Mouse (Mus musculus) left cerebral cortex, postnatal 36 days (tissue): ENCODE measurements at regions not wholly inside any gene's neighbourhood (a gene's known extent, or its start where the extent isn't known, plus 50 kb on each side); places are given as distances from the start of the nearest gene placed in this dataset.

Source experiments
- DNase-seq, 2 experiments: peaks; one replicate each; pipeline ENCODE4 v3.0.0; 2021 to 2022; ENCODE audit warnings: low spot score in 2 of 2, mixed read lengths in 1 of 2
- intact Hi-C: fragments of 180-260 bp; cut with DNase I; formaldehyde crosslinking; loops from one replicate; pipeline ENCODE4 v1.15.1; 2025

DNA sequence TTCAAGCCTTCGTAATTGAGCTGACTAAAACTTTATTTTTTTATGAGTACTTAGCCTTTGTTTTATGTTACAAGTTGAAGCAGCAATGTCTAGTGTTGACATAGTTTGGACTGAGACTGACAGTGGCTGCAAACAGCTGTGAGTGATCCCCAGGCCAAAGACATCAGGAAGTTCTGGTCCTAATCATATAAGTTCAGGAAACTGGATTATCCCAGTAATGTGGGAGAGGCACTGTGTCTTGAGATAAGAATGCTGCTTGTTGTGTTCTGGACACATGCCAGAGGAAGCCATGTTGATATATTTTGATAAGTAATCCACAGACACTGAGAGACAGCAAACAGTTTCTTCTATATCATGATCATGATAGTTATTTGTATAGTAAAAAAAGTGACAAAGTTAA is 153.4 kb downstream of the Lrriq3 start:
- intact Hi-C loops: loop anchor here (10.0 kb wide), 1 partner anchor 1528 kb away; no protein-coding TSS in a partner anchor
- DNase-seq: no peak

GRCm38 (mm10) chr3:155247124-155247523 is 153.9 kb downstream of the Lrriq3 start:
- no peak for DNase-seq
- intact Hi-C loops: loop anchor here (10.0 kb wide), 1 partner anchor 1528 kb away; no protein-coding TSS in a partner anchor

GRCm38 (mm10) chr3:155247929-155248328 is 154.7 kb downstream of the Lrriq3 start:
- no peak for DNase-seq
- intact Hi-C loops: loop anchor here (10.0 kb wide), 1 partner anchor 1527 kb away; no protein-coding TSS in a partner anchor

GRCm38 (mm10) chr3:155250904-155251303 is 157.7 kb downstream of the Lrriq3 start:
- DNase-seq: no peak
- intact Hi-C loops: no loop called here

- no peak for DNase-seq
- intact Hi-C loops: no loop called here
Measured at GRCm38 (mm10) chr3:155298206-155298605, 205.0 kb downstream of the Lrriq3 start.

DNA sequence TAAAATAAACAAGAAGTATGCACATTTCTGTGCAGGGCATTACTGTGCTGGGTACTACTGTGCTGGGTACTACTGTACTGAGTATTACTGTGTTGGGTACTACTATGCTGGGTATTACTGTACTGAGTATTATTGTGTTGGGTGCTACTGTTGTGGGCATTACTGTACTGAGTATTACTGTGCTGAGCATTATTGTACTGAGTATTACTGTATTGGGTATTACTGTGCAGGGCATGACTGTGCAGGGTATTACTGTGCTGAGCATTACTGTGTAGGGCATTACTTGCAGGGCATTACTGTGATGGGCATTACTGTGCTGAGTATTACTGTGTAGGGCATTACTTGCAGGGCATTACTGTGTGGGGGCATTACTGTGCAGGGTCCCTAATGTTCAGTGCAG is 205.5 kb downstream of the Lrriq3 start:
- no peak for DNase-seq
- intact Hi-C loops: no loop called here

GRCm38 (mm10) chr3:155322322-155322721 is 229.1 kb downstream of the Lrriq3 start:
- no peak for DNase-seq
- intact Hi-C loops: no loop called here

GRCm38 (mm10) chr3:155329701-155330100 is 236.5 kb downstream of the Lrriq3 start:
- intact Hi-C loops: no loop called here
- no peak for DNase-seq

GRCm38 (mm10) chr3:155349185-155349584 is 256.0 kb downstream of the Lrriq3 start:
- no peak for DNase-seq
- intact Hi-C loops: no loop called here

DNA sequence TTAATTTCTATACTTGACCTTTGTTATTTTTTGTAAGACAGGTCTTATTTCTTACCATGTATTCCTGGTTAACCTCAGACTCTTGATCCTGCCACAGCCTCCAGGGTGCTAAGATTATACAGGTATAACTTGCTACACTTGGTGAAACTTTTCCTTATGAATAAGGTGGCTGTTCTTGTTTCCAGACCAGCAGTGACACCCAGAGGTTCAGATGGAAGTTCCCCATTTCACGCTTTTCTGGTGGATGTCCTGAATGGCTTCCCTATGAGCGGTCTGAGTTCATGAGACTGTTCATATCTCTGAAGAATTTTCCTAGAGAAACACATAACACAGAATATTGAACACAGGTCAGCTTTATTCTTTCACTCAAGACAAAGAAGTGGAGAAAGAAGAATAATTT is 258.4 kb downstream of the Lrriq3 start:
- DNase-seq: no peak
- intact Hi-C loops: loop anchor here (10.0 kb wide), 1 partner anchor 697 kb away; no protein-coding TSS in a partner anchor

DNA sequence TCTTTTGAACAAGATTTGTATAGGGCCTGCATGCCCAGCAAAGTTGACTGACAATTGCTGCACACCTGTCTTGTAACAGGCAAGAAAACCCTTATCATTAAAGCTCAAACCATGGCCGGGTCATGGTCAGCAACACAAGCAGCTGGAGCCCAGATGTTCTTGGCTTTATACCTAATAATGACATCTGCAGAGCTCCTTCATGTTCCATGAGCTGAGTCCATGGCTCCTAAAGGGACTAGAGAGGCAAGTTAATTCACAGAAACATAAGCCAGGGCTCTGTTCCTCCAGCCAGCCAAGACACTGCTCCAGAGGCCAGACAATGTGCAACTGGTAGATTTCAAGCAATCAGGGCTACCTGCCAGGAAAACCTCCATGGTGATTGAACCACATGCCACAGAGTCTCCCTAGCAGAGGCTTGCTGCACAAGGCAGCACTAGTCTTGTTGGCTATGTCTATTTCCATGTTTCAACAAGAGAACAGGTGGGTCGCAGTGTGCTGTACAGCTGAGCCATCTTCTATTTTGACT is 259.1 kb downstream of the Lrriq3 start:
- intact Hi-C loops: loop anchor here (10.0 kb wide), 1 partner anchor 698 kb away; no protein-coding TSS in a partner anchor
- no peak for DNase-seq

DNA sequence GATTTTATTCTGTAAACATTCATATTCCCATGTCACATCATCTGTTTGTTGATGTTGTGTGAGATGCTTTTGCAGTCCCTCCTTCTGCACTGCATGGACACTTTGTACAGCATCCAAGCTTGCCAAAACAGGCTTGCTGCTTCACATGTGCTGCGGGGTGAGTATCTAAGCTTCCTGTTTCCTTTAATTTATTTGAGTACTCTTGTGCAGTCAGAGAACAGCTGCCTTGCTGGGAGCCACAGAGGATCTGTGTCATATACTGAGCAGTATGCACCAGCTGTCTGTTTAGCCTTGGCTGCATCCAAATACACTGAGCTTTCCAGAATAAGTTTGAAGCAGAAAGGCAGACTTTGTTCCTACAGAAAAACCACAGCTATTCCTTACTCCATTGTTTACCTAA is 267.2 kb downstream of the Lrriq3 start:
- intact Hi-C loops: no loop called here
- peak; percentile 18 to 30 for DNase-seq

GRCm38 (mm10) chr3:155370716-155371115 is 277.5 kb downstream of the Lrriq3 start:
- intact Hi-C loops: no loop called here
- DNase-seq: no peak

- intact Hi-C loops: no loop called here
- DNase-seq: no peak
Measured at GRCm38 (mm10) chr3:155373591-155373990, 280.4 kb downstream of the Lrriq3 start.

DNA sequence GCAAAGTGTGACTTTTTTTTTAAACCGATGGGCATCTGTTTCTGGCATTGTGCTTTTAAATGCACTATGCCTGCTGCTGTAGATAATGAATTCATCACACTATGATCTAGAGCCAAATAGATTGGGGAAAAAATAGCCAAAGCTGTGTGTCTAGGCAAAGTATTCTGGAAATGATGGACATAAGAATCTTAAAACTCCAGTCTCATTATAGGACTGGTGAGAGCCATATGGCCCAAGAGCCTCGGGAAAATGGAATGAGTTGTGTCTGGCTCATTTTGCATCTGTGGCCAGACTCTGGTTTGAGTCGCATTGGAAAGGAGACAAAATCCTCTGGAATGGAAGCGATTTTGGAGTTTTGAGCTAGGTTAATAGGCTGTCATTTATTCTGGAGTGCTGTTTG is 288.7 kb downstream of the Lrriq3 start:
- intact Hi-C loops: no loop called here
- DNase-seq: peak; percentile 14 to 18

- intact Hi-C loops: no loop called here
- no peak for DNase-seq
Measured at GRCm38 (mm10) chr3:155382817-155383216, 289.6 kb downstream of the Lrriq3 start.

DNA sequence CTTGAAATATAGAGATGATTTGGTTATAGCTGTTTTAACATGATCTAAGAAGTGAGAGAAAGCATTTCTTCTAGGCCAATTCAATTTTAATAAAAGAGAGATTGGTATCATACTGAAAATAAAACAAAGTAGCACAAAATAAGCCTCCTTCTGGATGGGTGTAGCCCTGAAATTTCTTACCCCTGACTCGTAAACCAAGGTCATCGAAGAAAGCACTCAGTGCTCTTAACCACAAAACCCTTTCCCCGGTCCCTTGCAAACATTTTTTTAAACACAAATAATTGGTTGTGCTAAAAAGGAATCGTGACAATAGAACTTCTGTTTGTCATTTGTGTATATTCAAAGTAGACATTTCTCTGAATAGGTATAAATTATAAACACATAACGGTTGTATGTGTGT is 297.4 kb downstream of the Lrriq3 start:
- intact Hi-C loops: no loop called here
- no peak for DNase-seq

- DNase-seq: no peak
- intact Hi-C loops: no loop called here
Measured at GRCm38 (mm10) chr3:155396134-155396533, 302.9 kb downstream of the Lrriq3 start.

GRCm38 (mm10) chr3:155401763-155402162 is 308.5 kb downstream of the Lrriq3 start:
- intact Hi-C loops: no loop called here
- no peak for DNase-seq

- intact Hi-C loops: no loop called here
- no peak for DNase-seq
Measured at GRCm38 (mm10) chr3:155408907-155409306, 315.7 kb downstream of the Lrriq3 start.

- intact Hi-C loops: no loop called here
Measured at GRCm38 (mm10) chr3:155409371-155409770, 316.1 kb downstream of the Lrriq3 start.

GRCm38 (mm10) chr3:155409867-155410266 is 316.6 kb downstream of the Lrriq3 start:
- intact Hi-C loops: no loop called here
- DNase-seq: no peak

More at GRCm38 (mm10) chr3:155409371-155409770, 316.1 kb downstream of the Lrriq3 start:
- DNase-seq: no peak
